Mouse (Mus musculus) c-Kit-positive CD71-positive TER-119-negative erythroid progenitor cells, embryonic 14.5 days (primary cell): ENCODE data around the gene 3110082I17Rik.

Experiments
- DNase-seq: peaks from one replicate; pipeline ENCODE4 v3.0.0-alpha.2; 2013; ENCODE audit warnings: low read depth

The 3110082I17Rik gene

DNA sequence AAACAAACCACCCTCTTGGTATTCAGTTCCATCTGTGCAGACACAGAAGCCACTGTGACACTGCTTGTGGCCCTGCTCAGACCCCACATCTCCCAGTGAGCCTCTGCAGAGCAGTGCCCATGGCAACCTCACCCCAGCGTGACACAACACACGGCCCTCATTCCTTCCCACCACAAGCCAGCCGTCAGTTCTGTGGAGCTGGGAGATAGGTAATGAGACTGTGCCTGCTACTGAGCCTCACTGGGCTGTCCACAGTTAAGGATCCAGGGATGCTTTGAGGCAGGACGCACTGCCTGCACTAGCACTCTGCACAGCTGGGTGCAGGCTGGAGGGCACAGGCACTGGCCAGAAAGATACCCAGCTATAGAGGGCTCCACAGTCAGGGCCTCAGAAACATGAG, 10.4 kb downstream of the 3110082I17Rik start:
- no peak for DNase-seq

DNA sequence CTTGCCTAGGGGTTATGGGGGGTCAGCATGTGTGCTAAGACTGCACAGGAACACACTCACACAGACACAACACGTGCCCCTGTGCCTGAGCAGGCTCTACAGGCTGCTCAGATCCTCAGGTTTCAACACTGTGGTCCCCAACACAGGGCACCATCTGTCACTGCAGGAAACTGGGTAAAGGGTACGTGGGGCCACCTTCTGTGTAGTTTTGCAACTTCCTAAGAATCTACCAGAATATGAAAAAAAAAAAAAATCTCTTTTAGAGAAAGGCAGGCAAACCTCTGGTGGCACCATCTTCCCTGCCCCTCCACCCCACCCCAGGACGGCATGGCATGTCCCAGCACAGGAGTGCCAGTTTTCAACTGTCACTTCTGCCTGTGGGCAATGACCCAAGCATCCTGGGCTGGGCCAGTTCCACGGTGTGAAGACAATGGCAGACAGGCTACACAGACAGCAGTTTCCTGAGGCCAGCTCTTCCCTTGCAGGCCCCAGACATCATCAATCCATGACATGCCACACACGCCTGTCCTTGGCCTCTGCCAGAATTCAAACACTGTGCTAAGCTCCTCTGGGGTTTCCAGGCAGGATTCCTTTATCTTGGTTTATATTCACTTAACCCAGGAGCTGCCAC, 11.1 kb downstream of the 3110082I17Rik start:
- DNase-seq: no peak

- DNase-seq: no peak
Measured at GRCm38 (mm10) chr5:139448025-139448424, 12.3 kb downstream of the 3110082I17Rik start.

- DNase-seq: no peak
Measured at GRCm38 (mm10) chr5:139445258-139445657, 15.1 kb downstream of the 3110082I17Rik start.

- no peak for DNase-seq
Measured at GRCm38 (mm10) chr5:139442962-139443361, 17.4 kb downstream of the 3110082I17Rik start.

- no peak for DNase-seq
Measured at GRCm38 (mm10) chr5:139442428-139442827, 17.9 kb downstream of the 3110082I17Rik start.

- DNase-seq: no peak
Measured at GRCm38 (mm10) chr5:139441726-139442018, 18.7 kb downstream of the 3110082I17Rik start.

- DNase-seq: no peak
Measured at GRCm38 (mm10) chr5:139440926-139441725, 19.2 kb downstream of the 3110082I17Rik start.

DNA sequence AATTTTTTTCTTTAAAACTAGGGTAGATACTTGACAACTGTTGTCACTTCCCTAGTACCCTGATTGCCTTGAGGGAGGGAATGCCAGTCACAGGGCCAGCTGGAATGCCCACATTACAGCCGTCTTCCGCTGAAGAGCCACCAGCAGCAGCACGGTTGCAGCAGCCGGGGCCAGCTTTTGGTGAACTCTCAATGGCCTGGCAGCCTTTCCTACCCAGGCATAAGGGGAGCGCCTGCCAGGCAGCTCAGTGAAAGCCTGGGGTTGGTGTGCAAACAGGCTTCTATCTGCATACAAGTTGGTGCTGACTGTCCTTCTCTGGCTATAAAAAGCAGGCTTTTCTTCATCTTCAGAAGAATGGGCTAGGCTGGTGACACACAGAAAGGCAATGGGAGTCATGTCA, 19.9 kb downstream of the 3110082I17Rik start:
- no peak for DNase-seq

DNA sequence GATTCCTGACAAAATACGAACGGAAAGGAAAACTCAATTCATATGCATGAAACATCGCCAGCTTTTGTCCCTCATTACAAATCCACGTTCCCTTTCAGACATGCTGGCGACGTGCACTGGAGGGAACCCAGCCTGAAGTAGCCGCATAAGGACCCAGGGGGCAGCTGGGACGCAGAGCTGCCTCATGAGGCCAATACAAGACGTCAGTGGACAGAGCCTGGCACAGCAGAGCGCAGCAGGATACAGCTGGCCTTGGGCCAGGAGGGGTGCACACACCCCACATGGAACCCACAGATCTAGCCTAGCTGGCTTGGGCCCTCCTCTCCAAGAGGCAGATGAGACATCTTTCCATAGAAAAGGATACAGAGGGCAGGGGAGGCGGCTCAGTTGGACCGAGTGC, 21.9 kb downstream of the 3110082I17Rik start:
- no peak for DNase-seq

DNA sequence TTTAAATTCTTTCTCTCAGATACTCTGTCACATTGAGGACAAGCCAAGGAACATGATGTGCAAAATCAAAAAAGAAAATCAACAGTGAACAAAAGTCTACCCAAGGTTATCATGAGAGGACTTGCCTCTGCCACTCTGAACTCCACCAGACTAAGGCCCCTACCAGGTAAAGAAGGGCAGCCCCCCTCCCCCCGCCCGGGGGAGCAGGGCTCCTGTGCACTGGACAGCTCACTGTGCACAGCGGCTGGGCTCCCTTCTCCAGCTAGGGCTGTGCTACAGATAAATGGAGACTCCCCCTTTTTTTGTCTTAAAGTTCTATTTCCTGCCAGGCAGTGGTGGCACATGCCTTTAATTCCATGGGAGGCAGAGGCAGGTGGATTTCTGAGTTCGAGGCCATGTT, 22.6 kb downstream of the 3110082I17Rik start:
- DNase-seq: no peak

DNA sequence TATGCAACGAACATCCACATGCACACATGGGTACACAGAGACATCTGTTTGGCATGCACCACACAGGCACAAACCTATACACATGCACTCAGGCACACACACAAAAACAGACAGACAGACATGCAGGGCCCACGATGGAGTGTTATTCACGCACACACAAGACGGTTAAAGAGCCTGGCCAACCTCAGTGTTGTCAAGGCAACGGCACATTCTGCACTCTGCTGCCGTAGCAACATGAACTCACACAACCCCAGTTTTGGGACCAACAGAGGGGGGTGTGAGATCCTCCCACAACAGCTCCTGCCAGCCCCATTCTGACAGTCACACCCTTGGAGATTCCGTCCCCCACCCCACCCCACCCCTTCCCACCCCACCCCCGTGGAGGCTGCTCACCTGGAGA, 25.4 kb downstream of the 3110082I17Rik start:
- no peak for DNase-seq

GRCm38 (mm10) chr5:139433842-139434568, 26.3 kb downstream of the 3110082I17Rik start:
- DNase-seq: no peak

DNA sequence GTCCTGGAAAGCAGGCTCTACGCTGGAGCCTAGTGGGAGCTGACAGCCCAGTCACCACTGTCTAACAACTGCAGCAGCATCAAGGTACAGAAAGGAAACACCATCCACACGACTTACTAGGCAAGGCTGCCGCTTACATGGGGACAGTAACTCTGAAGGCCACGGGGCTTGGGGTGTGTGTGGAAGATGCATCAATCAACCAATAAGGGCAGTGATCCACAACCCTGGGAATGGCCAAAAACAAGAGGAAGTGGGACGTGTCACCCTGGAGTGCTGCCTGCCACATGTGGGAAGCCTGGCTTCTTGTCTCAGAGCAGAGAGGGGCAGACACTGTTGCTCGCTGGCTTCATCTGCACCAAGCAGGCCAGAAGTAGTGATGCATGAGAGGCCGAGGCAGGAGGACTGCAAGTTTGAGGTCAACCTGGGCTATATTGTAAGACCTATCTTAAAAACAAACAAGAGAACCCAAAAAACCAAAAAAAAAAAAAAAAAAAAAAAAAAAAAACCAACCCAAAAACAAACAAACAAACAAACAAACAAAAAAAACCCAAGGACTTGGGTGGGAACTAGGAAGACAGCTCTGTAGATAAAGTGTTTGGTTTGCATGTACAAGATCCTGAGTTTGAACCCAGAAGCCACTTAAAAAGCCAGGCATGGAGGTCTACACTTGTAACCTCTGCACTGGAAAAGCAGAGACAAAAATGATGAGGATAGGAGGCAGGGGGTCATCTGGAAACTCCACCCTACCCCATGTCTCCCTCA, 27.4 kb downstream of the 3110082I17Rik start:
- DNase-seq: no peak

DNA sequence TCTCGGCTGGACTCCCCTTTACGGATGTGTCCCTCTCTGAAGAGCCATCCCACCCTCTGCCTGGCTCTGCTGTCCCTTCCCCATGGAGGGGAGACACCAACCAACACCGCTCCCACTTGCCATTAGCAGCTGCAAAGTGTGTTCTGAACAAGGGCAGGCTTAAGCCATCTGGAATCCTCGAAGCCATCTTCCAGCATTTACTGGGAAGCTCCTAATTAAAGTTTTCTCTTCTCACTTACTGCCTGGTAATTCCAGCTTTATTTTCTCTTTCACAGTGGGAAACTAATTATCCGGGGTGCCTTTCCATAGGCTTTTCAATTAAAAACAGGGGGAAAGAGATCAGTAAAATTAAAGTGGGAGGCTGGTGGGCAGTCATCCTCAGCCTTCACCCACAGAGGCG, 28.0 kb downstream of the 3110082I17Rik start:
- DNase-seq: no peak

GRCm38 (mm10) chr5:139429818-139430341, 30.4 kb downstream of the 3110082I17Rik start:
- DNase-seq: no peak

- DNase-seq: no peak
Measured at GRCm38 (mm10) chr5:139427989-139428388, 32.3 kb downstream of the 3110082I17Rik start.

GRCm38 (mm10) chr5:139427001-139427400, 33.3 kb downstream of the 3110082I17Rik start:
- DNase-seq: no peak

- DNase-seq: no peak
Measured at GRCm38 (mm10) chr5:139425198-139425597, 35.1 kb downstream of the 3110082I17Rik start.

DNA sequence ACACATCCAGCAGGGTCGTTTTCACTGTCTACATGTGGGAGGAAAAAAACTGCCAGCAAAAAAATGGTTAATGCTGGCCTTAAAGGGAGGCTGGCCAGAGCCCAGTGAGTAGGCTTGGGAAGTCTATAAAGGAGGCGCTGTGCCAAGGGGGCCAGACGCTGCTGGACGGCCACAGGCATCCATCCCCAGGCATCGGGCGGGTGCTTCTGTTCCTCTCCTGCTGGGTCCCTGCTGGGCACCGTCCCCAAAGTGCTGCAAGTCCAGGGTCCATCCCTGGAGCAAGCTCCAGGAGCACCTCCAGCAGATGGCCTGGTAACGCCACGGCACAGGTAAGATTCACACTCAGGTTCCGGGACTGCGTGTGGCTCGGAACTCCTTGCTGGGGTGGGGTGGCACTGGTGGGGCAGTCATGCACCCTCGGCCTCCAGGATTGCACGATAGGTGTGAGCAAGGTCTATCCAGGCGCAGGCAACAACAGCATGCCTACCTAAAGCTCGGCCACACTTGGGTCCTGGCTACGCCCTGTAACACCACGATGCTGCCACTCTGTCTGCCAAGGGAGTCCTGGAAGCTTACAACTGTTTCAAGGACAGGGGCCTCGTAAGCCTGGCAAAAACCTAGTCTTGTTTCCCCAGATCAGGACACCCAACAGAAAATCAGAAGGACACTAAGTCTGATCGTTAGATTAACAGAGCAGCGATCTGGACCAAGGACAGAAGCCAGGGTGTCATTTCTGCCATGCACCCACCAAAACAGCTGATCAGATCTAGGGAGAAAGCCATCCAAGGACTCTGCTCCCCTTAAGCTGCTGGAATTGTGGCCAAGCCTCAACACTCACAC, 37.1 kb downstream of the 3110082I17Rik start, which contains the start of gene Gper1:
Gene Gper1 (plus strand): TSS at position 126 of the 840 bp plus-strand sequence.
- DNase-seq: no peak

- DNase-seq: no peak
Measured at GRCm38 (mm10) chr5:139418633-139419032, 41.7 kb downstream of the 3110082I17Rik start.
